Mouse (Mus musculus) spleen, adult 2 months (tissue): Measurements from ENCODE around the gene Srd5a1. TPM values are rescaled to one million over a fixed set of nuclear protein-coding genes. Genes with fewer than 3 reads are reported as not detected.

ENCODE experiments used
- DNase-seq, 2 experiments: peaks; one replicate each; pipeline versions ENCODE4 v3.0.0 to v3.0.0-alpha.2; 2012 to 2021; ENCODE audit warnings: low spot score in 2 of 2, low read depth in 1 of 2
- H3K27ac ChIP-seq: fragments of 200-500 bp; 2 replicates; pipeline ENCODE4 v1.5.1; 2012; ENCODE audit warnings: low read length, inconsistent platforms; ENCODE audit not compliant: insufficient read depth
- H3K27me3 ChIP-seq: fragments of 200-500 bp; 2 replicates; pipeline ENCODE4 v1.6.1; 2012; ENCODE audit warnings: mild to moderate bottlenecking, moderate library complexity, low read length, inconsistent platforms; ENCODE audit not compliant: control insufficient read depth, insufficient read depth
- H3K36me3 ChIP-seq: fragments of 200-500 bp; 2 replicates; pipeline ENCODE4 v1.6.1; 2012; ENCODE audit warnings: mild to moderate bottlenecking, low read length, inconsistent platforms; ENCODE audit not compliant: control insufficient read depth, insufficient read depth
- H3K4me1 ChIP-seq: fragments of 200-500 bp; 2 replicates; pipeline ENCODE4 v1.6.1; 2011; ENCODE audit warnings: inconsistent platforms; ENCODE audit not compliant: control insufficient read depth, insufficient read depth, insufficient read length
- H3K4me3 ChIP-seq: fragments of 200-500 bp; 2 replicates; pipeline ENCODE4 v1.5.1; 2011; ENCODE audit warnings: mild to moderate bottlenecking, inconsistent platforms; ENCODE audit not compliant: insufficient read depth, insufficient read length; ENCODE audit errors: extremely low read depth
- CTCF ChIP-seq: fragments of 200-500 bp; IDR thresholded peaks from 2 replicates; pipeline ENCODE4 v1.5.1; 2011; ENCODE audit warnings: mild to moderate bottlenecking, inconsistent platforms; ENCODE audit not compliant: insufficient read depth, insufficient read length, insufficient replicate concordance; ENCODE audit errors: extremely low read depth
- POLR2A ChIP-seq: fragments of 200-500 bp; IDR thresholded peaks from 2 replicates; pipeline ENCODE4 v1.6.1; 2011; ENCODE audit warnings: low read depth, low read length, inconsistent platforms
- WGBS: fragments of 180-500 bp; shearing (Covaris S2); methylation state at CpG from one replicate; pipeline ENCODE4 v1.1.7; 2018; 5-methylcytosine and 5-hydroxymethylcytosine counted together
- polyA plus RNA-seq: library from polyadenylated mRNA; depleted of rRNA; stranded (reverse); fragments of >200 nt; gene quantifications from 2 replicates; pipeline ENCODE4 v1.2.3, GENCODE M21; 2012; rRNA removed

Srd5a1 gene
- polyA plus RNA-seq: 0.63 and 0.82 TPM in 2 replicates

- TF ChIP-seq CTCF: no peak
- TF ChIP-seq POLR2A: no peak
- Histone ChIP-seq H3K27me3 (no peaks in the 10 kb centered on the region), H3K4me1 (no peaks in the 10 kb centered on the region; the same call in 1 of the 2 replicates), H3K27ac (peak within 1 kb of the TSS; percentile 86), H3K4me3 (peak within 1 kb of the TSS; percentile 77), H3K36me3 (peaks cover 11% of the 10 kb centered on the region)
- WGBS: under 1% methylated on average over 69 of the region's 69 CpGs
- DNase-seq: peak; percentile 99
Observed at GRCm38 (mm10) chr13:69611398-69612174, at the start of gene Srd5a1. TSS of gene Srd5a1 (minus strand) at chr13:69611442.

GRCm38 (mm10) chr13:69654508-69654907, 43.3 kb upstream of the Srd5a1 start:
- 62% methylated on average over 3 of the region's 3 CpGs for WGBS
- Histone ChIP-seq H3K4me3 (no peak overlapping the region; the same call in 1 of the 2 replicates), H3K27ac (no peak overlapping the region), H3K27me3 (no peaks in the 10 kb centered on the region), H3K36me3 (no peaks in the 10 kb centered on the region), H3K4me1 (no peaks in the 10 kb centered on the region)
- TF ChIP-seq POLR2A (no peak), CTCF (no peak)
- DNase-seq: no peak

- Histone ChIP-seq H3K27me3 (no peaks in the 10 kb centered on the region), H3K27ac (no peak overlapping the region), H3K4me3 (no peak overlapping the region), H3K36me3 (no peaks in the 10 kb centered on the region), H3K4me1 (no peaks in the 10 kb centered on the region)
- 85% methylated on average over 9 of the region's 9 CpGs for WGBS
- TF ChIP-seq CTCF (no peak), POLR2A (no peak)
- DNase-seq: no peak
Observed at GRCm38 (mm10) chr13:69646481-69646880, 35.2 kb upstream of the Srd5a1 start.

DNA sequence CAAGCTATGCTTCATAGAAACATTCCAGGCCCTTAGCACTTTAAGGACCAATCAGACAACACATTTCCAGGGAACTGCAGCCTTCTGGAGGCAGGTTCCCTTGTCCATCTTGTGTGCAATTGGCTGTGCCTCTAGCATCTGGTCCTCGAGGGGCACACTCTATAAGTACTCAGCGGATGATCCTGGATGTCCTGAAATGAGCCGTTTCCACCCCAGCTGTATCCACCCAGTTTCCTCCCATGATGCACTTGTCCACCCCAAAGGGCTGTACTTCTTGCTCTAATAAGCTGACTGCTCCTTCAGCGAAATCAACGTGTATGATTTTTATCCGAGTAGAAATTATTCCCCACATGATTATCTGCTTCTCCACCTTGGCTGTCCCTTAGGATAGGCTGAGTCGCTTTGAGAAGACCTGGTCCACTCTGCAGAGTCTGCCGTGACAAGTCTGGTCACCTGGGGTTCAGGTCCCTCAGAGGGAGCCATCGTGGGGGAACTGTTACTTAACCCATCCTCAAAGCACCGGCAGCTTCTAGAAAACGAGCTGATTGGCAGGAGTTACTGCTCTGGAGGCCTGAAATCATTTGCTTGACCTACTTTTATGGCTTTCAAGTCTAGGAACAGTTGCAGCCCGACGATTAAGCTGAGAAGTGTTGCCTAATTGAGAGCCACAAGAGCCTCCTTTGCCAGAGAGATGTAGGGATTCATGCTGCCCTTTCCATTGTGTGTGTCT, 34.6 kb upstream of the Srd5a1 start:
- DNase-seq: no peak

DNA sequence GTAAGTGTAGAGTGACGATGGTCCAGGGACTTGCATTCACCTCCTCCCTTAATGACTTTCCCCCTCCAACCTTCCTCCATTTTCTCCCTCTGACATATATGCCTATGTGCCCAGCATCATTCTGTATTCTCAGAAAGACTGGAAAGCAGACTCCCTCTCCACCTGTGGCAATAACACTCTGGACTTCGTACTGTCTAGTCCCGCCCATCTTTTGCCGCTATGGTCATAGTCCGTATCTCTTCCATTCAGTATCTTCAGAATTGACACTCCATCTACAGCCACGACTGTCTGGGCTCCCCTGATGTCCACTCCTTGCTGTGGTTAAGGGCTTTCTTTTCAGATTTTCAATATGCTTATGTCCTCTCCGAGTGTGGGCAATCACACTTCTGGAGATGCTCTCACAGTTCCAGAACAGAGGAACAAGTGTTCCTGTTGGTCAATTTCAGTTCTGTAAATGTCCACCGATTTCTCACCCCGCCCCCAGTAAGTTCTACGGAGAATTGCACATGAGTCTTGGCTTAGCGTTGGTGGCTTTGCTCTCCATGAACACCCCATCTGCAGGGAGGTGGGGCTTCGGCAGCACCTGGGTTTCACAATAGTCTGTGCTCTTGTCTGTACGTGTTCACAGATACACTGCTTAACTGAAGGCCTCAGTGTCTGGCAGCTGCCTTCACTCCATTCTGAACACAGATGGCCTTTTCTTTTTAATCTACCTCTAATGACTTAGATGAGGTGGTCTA, 33.4 kb upstream of the Srd5a1 start:
- DNase-seq: no peak
- no peaks in the 10 kb centered on the region for H3K27me3 ChIP-seq
- H3K4me3 ChIP-seq: no peak overlapping the region
- peaks cover 2% of the 10 kb centered on the region; the same call in 1 of the 2 replicates for H3K36me3 ChIP-seq
- 82% methylated on average over 13 of the region's 13 CpGs for WGBS
- no peaks in the 10 kb centered on the region for H3K4me1 ChIP-seq
- TF ChIP-seq POLR2A: no peak
- no peak for TF ChIP-seq CTCF
- H3K27ac ChIP-seq: no peak overlapping the region

More for the DNA sequence above, 34.6 kb upstream of the Srd5a1 start:
- H3K27ac ChIP-seq: no peak overlapping the region
- H3K4me3 ChIP-seq: no peak overlapping the region
- H3K4me1 ChIP-seq: no peaks in the 10 kb centered on the region
- 67% methylated on average over 13 of the region's 13 CpGs for WGBS
- H3K27me3 ChIP-seq: no peaks in the 10 kb centered on the region
- no peak for TF ChIP-seq CTCF
- TF ChIP-seq POLR2A: no peak
- H3K36me3 ChIP-seq: no peaks in the 10 kb centered on the region

GRCm38 (mm10) chr13:69643937-69644336, 32.7 kb upstream of the Srd5a1 start:
- Histone ChIP-seq H3K36me3 (peaks cover 4% of the 10 kb centered on the region; the same call in 1 of the 2 replicates), H3K27me3 (no peaks in the 10 kb centered on the region), H3K4me1 (no peaks in the 10 kb centered on the region), H3K27ac (no peak overlapping the region), H3K4me3 (no peak overlapping the region)
- no peak for TF ChIP-seq CTCF
- TF ChIP-seq POLR2A: no peak
- DNase-seq: no peak
- 81% methylated on average over 2 of the region's 2 CpGs for WGBS
